Mouse (Mus musculus) MEL (cell line): ENCODE measurements around the gene Cacna2d4. TPM values are rescaled to one million over a fixed set of nuclear protein-coding genes. Genes with fewer than 3 reads are reported as not detected.

Experiments used
- DNase-seq: peaks from one replicate; pipeline ENCODE4 v3.0.0; 2011; ENCODE audit warnings: low read depth, low spot score
- H3K27ac ChIP-seq: 2 replicates; pipeline ENCODE4 v1.5.1; 2012; ENCODE audit warnings: low read depth, mild to moderate bottlenecking, control low read depth, low read length, moderate library complexity; ENCODE audit not compliant: control insufficient read depth
- H3K27me3 ChIP-seq, 2 experiments: fragments of 150-350 bp in 1 of 2; sonication (generic) in 1 of 2; 2 replicates each; pipeline ENCODE4 v1.6.1; 2012; ENCODE audit warnings: low read length in 2 of 2, mild to moderate bottlenecking in 2 of 2, improper control_type of control experiment in 1 of 2, moderate library complexity in 1 of 2; ENCODE audit not compliant: insufficient read depth in 2 of 2, control insufficient read depth in 1 of 2
- H3K36me3 ChIP-seq, 2 experiments: 2 replicates each; pipeline ENCODE4 v1.6.1; 2012 to 2014; ENCODE audit warnings: low read length in 2 of 2, improper control_type of control experiment in 1 of 2, inconsistent platforms in 1 of 2, mild to moderate bottlenecking in 1 of 2; ENCODE audit not compliant: insufficient read depth in 2 of 2, control insufficient read depth in 1 of 2
- H3K4me1 ChIP-seq, 2 experiments: fragments of 150-350 bp in 1 of 2; sonication (generic) in 1 of 2; 2 replicates each; pipeline ENCODE4 v1.6.1; 2012; ENCODE audit warnings: low read length in 2 of 2, improper control_type of control experiment in 1 of 2, mild to moderate bottlenecking in 1 of 2; ENCODE audit not compliant: insufficient read depth in 2 of 2, control insufficient read depth in 1 of 2
- H3K4me3 ChIP-seq, 2 experiments: fragments of 150-350 bp in 1 of 2; sonication (generic) in 1 of 2; 2 replicates each; pipeline ENCODE4 v1.5.1; 2012; ENCODE audit warnings: low read depth in 2 of 2, low read length in 2 of 2, mild to moderate bottlenecking in 2 of 2, moderate library complexity in 2 of 2, control low read depth in 1 of 2, improper control_type of control experiment in 1 of 2; ENCODE audit not compliant: control insufficient read depth in 1 of 2, insufficient read depth in 1 of 2
- H3K79me2 ChIP-seq: 2 replicates; pipeline ENCODE4 v1.6.1; 2012; ENCODE audit warnings: mild to moderate bottlenecking, low read length, moderate library complexity; ENCODE audit not compliant: control insufficient read depth, poor library complexity, insufficient read depth
- H3K9ac ChIP-seq: 2 replicates; pipeline ENCODE4 v1.6.1; 2012; ENCODE audit warnings: low read depth, mild to moderate bottlenecking, control low read depth, low read length, moderate library complexity; ENCODE audit not compliant: control insufficient read depth, poor library complexity, severe bottlenecking
- H3K9me3 ChIP-seq: fragments of 150-350 bp; sonication (generic); replicated peaks from 2 replicates; pipeline ENCODE4 v1.6.1; 2012; ENCODE audit warnings: mild to moderate bottlenecking, low read length, improper control_type of control experiment, moderate library complexity; ENCODE audit not compliant: insufficient read depth
- CHD2 ChIP-seq: IDR thresholded peaks from 2 replicates; pipeline ENCODE4 v1.6.1; 2011; ENCODE audit warnings: low read length, improper control_type of control experiment
- GABPA ChIP-seq: IDR thresholded peaks from 2 replicates; pipeline ENCODE4 v1.6.1; 2012; ENCODE audit warnings: low read depth, mild to moderate bottlenecking, inconsistent platforms, low read length, improper control_type of control experiment, moderate library complexity
- JUND ChIP-seq: IDR thresholded peaks from 2 replicates; pipeline ENCODE4 v1.6.1; 2011; ENCODE audit warnings: low read depth, mild to moderate bottlenecking, improper control_type of control experiment, low read length
- KAT2A ChIP-seq: conservative IDR thresholded peaks from 2 replicates; pipeline ENCODE4 v1.6.1; 2012; ENCODE audit warnings: low read depth, low read length, improper control_type of control experiment, inconsistent platforms
- MAFK ChIP-seq: IDR thresholded peaks from 2 replicates; pipeline ENCODE4 v1.6.1; 2011; ENCODE audit warnings: low read depth, mild to moderate bottlenecking, low read length, improper control_type of control experiment, borderline replicate concordance
- MYB ChIP-seq: IDR thresholded peaks from 2 replicates; pipeline ENCODE4 v1.6.1; 2011; ENCODE audit warnings: mild to moderate bottlenecking, low read depth, low read length, improper control_type of control experiment
- NELFE ChIP-seq: IDR thresholded peaks from 2 replicates; pipeline ENCODE4 v1.6.1; 2011; ENCODE audit warnings: low read depth, low read length, improper control_type of control experiment
- POLR2A ChIP-seq, 2 experiments: IDR thresholded peaks; 2 replicates each; pipeline ENCODE4 v1.6.1; 2011 to 2012; ENCODE audit warnings: low read length in 2 of 2, mild to moderate bottlenecking in 2 of 2, control low read depth in 1 of 2, improper control_type of control experiment in 1 of 2, low read depth in 1 of 2, moderate library complexity in 1 of 2; ENCODE audit not compliant: control insufficient read depth in 1 of 2, insufficient read depth in 1 of 2, poor library complexity in 1 of 2
- RAD21 ChIP-seq: IDR thresholded peaks from 2 replicates; pipeline ENCODE4 v1.6.1; 2011; ENCODE audit warnings: mild to moderate bottlenecking, low read depth, low read length, improper control_type of control experiment
- USF2 ChIP-seq, 2 experiments: IDR thresholded peaks; 2 replicates each; pipeline ENCODE4 v1.6.1; 2011 to 2012; ENCODE audit warnings: improper control_type of control experiment in 2 of 2, low read length in 2 of 2, borderline replicate concordance in 1 of 2, inconsistent platforms in 1 of 2, low read depth in 1 of 2, mild to moderate bottlenecking in 1 of 2; ENCODE audit not compliant: insufficient read depth in 1 of 2
- ZC3H11A ChIP-seq: IDR thresholded peaks from 2 replicates; pipeline ENCODE4 v1.6.1; 2012; ENCODE audit warnings: low read depth, mild to moderate bottlenecking, inconsistent platforms, low read length, improper control_type of control experiment
- ZMIZ1 ChIP-seq: IDR thresholded peaks from 2 replicates; pipeline ENCODE4 v1.6.1; 2012; ENCODE audit warnings: low read depth, mild to moderate bottlenecking, inconsistent platforms, low read length, improper control_type of control experiment, moderate library complexity
- polyA plus RNA-seq, 2 experiments: library from polyadenylated mRNA; stranded (reverse) in 1 of 2; unstranded in 1 of 2; fragments of >175 nt in 1 of 2; fragments of >200 nt in 1 of 2; gene quantifications; 2 replicates each; pipeline versions ENCODE4 v1.2.1 to v1.2.4; 2012; ENCODE audit warnings: low replicate concordance in 2 of 2, low read depth in 1 of 2; ENCODE audit not compliant: insufficient read length in 2 of 2, insufficient read depth in 1 of 2, missing spikeins in 1 of 2
- total RNA-seq: library from RNA; depleted of rRNA; stranded (reverse); fragments of 300-350 nt; gene quantifications from 2 replicates; pipeline ENCODE4 v1.2.3, GENCODE M21; 2012

Cacna2d4 gene
- total and polyA plus RNA-seq, 3 experiments: 0.69 to 1.1 TPM; not detected in 1

- Histone ChIP-seq H3K27me3 (no peaks in the 10 kb centered on the region), H3K4me1 (no peaks in the 10 kb centered on the region), H3K36me3 (no peaks in the 10 kb centered on the region), H3K79me2 (no peaks in the 10 kb centered on the region), H3K9me3 (no peaks in the 10 kb centered on the region), H3K27ac (no peak overlapping the region), H3K4me3 (no peak overlapping the region), H3K9ac (no peak overlapping the region)
- peak; percentile 33 for DNase-seq
- TF ChIP-seq USF2 (IDR thresholded peaks at IDR 0.05; ENCODE audit: borderline replicate concordance in 1 of 2, insufficient read depth in 1 of 2, low read depth in 1 of 2, low read length in 2 of 2): no peak
- no peak for TF ChIP-seq MYB
Observed at GRCm38 (mm10) chr6:119233066-119233465, 3.3 kb upstream of the Cacna2d4 start.

DNA sequence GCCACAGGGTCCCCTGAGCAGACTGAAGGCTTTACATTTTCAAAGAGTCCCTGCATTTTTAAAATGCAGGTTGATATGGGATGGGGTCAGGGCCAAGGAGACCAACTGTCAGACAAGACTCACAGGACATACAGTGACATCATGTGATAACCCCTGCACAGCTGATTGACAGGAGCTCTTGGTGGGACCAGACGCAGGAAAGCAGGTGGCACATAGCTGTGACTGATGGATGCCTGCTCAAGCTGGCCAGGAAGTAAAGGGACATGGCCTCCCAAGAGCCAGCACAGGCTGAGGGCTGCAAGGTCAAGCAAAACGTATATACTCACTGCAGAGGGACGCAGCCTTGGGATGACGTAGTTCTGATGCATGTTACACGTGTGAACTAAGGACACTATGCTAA lies 885 bp upstream of the Cacna2d4 start:
- Histone ChIP-seq H3K36me3 (no peaks in the 10 kb centered on the region), H3K9ac (no peak overlapping the region), H3K79me2 (no peaks in the 10 kb centered on the region), H3K27me3 (no peaks in the 10 kb centered on the region), H3K27ac (no peak overlapping the region)
- no peak for DNase-seq
- TF ChIP-seq KAT2A (no peak), MAFK (no peak), JUND (no peak), ZMIZ1 (no peak), GABPA (no peak), POLR2A (IDR thresholded peaks at IDR 0.05; ENCODE audit: control insufficient read depth in 1 of 2, insufficient read depth in 1 of 2, low read depth in 1 of 2, low read length in 2 of 2, poor library complexity in 1 of 2) (no peak), CHD2 (no peak), NELFE (no peak), ZC3H11A (no peak)
- TF ChIP-seq, all 39 proteins: peak for 0
- no peaks in the 10 kb centered on the region for H3K9me3 ChIP-seq
- no peaks in the 10 kb centered on the region for H3K4me1 ChIP-seq
- H3K4me3 ChIP-seq: no peak overlapping the region

GRCm38 (mm10) chr6:119237427-119237989 lies 1.2 kb downstream of the Cacna2d4 start:
- Histone ChIP-seq H3K4me1 (no peaks in the 10 kb centered on the region), H3K9ac (no peak overlapping the region), H3K4me3 (no peak overlapping the region), H3K27ac (no peak overlapping the region), H3K9me3 (no peaks in the 10 kb centered on the region), H3K36me3 (no peaks in the 10 kb centered on the region), H3K27me3 (no peaks in the 10 kb centered on the region), H3K79me2 (no peaks in the 10 kb centered on the region)
- TF ChIP-seq RAD21: no peak
- no peak for DNase-seq
